Mouse (Mus musculus) MEL (cell line): ENCODE measurements around the gene Psma1. TPM values are rescaled to one million over a fixed set of nuclear protein-coding genes. Genes with fewer than 3 reads are reported as not detected.
A peak's percentile ranks its signal among the peaks of the same experiment; 100 is the strongest.

Source experiments
- DNase-seq: peaks from one replicate; pipeline ENCODE4 v3.0.0; 2011; ENCODE audit warnings: low read depth, low spot score
- H3K27ac ChIP-seq: 2 replicates; pipeline ENCODE4 v1.5.1; 2012; ENCODE audit warnings: low read depth, mild to moderate bottlenecking, control low read depth, low read length, moderate library complexity; ENCODE audit not compliant: control insufficient read depth
- H3K27me3 ChIP-seq, 2 experiments: fragments of 150-350 bp in 1 of 2; sonication (generic) in 1 of 2; 2 replicates each; pipeline ENCODE4 v1.6.1; 2012; ENCODE audit warnings: low read length in 2 of 2, mild to moderate bottlenecking in 2 of 2, improper control_type of control experiment in 1 of 2, moderate library complexity in 1 of 2; ENCODE audit not compliant: insufficient read depth in 2 of 2, control insufficient read depth in 1 of 2
- H3K36me3 ChIP-seq, 2 experiments: 2 replicates each; pipeline ENCODE4 v1.6.1; 2012 to 2014; ENCODE audit warnings: low read length in 2 of 2, improper control_type of control experiment in 1 of 2, inconsistent platforms in 1 of 2, mild to moderate bottlenecking in 1 of 2; ENCODE audit not compliant: insufficient read depth in 2 of 2, control insufficient read depth in 1 of 2
- H3K4me1 ChIP-seq, 2 experiments: fragments of 150-350 bp in 1 of 2; sonication (generic) in 1 of 2; 2 replicates each; pipeline ENCODE4 v1.6.1; 2012; ENCODE audit warnings: low read length in 2 of 2, improper control_type of control experiment in 1 of 2, mild to moderate bottlenecking in 1 of 2; ENCODE audit not compliant: insufficient read depth in 2 of 2, control insufficient read depth in 1 of 2
- H3K4me3 ChIP-seq, 2 experiments: fragments of 150-350 bp in 1 of 2; sonication (generic) in 1 of 2; 2 replicates each; pipeline ENCODE4 v1.5.1; 2012; ENCODE audit warnings: low read depth in 2 of 2, low read length in 2 of 2, mild to moderate bottlenecking in 2 of 2, moderate library complexity in 2 of 2, control low read depth in 1 of 2, improper control_type of control experiment in 1 of 2; ENCODE audit not compliant: control insufficient read depth in 1 of 2, insufficient read depth in 1 of 2
- H3K79me2 ChIP-seq: 2 replicates; pipeline ENCODE4 v1.6.1; 2012; ENCODE audit warnings: mild to moderate bottlenecking, low read length, moderate library complexity; ENCODE audit not compliant: control insufficient read depth, poor library complexity, insufficient read depth
- H3K9ac ChIP-seq: 2 replicates; pipeline ENCODE4 v1.6.1; 2012; ENCODE audit warnings: low read depth, mild to moderate bottlenecking, control low read depth, low read length, moderate library complexity; ENCODE audit not compliant: control insufficient read depth, poor library complexity, severe bottlenecking
- H3K9me3 ChIP-seq: fragments of 150-350 bp; sonication (generic); replicated peaks from 2 replicates; pipeline ENCODE4 v1.6.1; 2012; ENCODE audit warnings: mild to moderate bottlenecking, low read length, improper control_type of control experiment, moderate library complexity; ENCODE audit not compliant: insufficient read depth
- CHD2 ChIP-seq: IDR thresholded peaks from 2 replicates; pipeline ENCODE4 v1.6.1; 2011; ENCODE audit warnings: low read length, improper control_type of control experiment
- CTCF ChIP-seq, 3 experiments: IDR thresholded peaks in 2 of 3; conservative IDR thresholded peaks in 1 of 3; 2 replicates each; pipeline ENCODE4 v1.5.1; 2011 to 2012; ENCODE audit warnings: low read length in 3 of 3, low read depth in 2 of 3, mild to moderate bottlenecking in 2 of 3, improper control_type of control experiment in 1 of 3, inconsistent platforms in 1 of 3, mixed read lengths in 1 of 3, moderate library complexity in 1 of 3; ENCODE audit not compliant: control insufficient read depth in 1 of 3, insufficient read depth in 1 of 3, poor library complexity in 1 of 3, severe bottlenecking in 1 of 3
- ELF1 ChIP-seq: IDR thresholded peaks from 2 replicates; pipeline ENCODE4 v1.6.1; 2014; ENCODE audit warnings: low read depth, mild to moderate bottlenecking, inconsistent platforms, low read length, improper control_type of control experiment, moderate library complexity
- EP300 ChIP-seq, 2 experiments: IDR thresholded peaks; 2 replicates each; pipeline ENCODE4 v1.6.1; 2011; ENCODE audit warnings: improper control_type of control experiment in 2 of 2, low read length in 2 of 2, low read depth in 1 of 2, mild to moderate bottlenecking in 1 of 2
- GABPA ChIP-seq: IDR thresholded peaks from 2 replicates; pipeline ENCODE4 v1.6.1; 2012; ENCODE audit warnings: low read depth, mild to moderate bottlenecking, inconsistent platforms, low read length, improper control_type of control experiment, moderate library complexity
- HCFC1 ChIP-seq: IDR thresholded peaks from 2 replicates; pipeline ENCODE4 v1.6.1; 2012; ENCODE audit warnings: low read depth, mild to moderate bottlenecking, inconsistent platforms, low read length, improper control_type of control experiment, moderate library complexity
- KAT2A ChIP-seq: conservative IDR thresholded peaks from 2 replicates; pipeline ENCODE4 v1.6.1; 2012; ENCODE audit warnings: low read depth, low read length, improper control_type of control experiment, inconsistent platforms
- NELFE ChIP-seq: IDR thresholded peaks from 2 replicates; pipeline ENCODE4 v1.6.1; 2011; ENCODE audit warnings: low read depth, low read length, improper control_type of control experiment
- NRF1 ChIP-seq: IDR thresholded peaks from 2 replicates; pipeline ENCODE4 v1.6.1; 2014; ENCODE audit warnings: low read depth, mild to moderate bottlenecking, inconsistent platforms, low read length, improper control_type of control experiment, moderate library complexity; ENCODE audit not compliant: poor library complexity, insufficient read depth, severe bottlenecking
- POLR2A ChIP-seq, 2 experiments: IDR thresholded peaks; 2 replicates each; pipeline ENCODE4 v1.6.1; 2011 to 2012; ENCODE audit warnings: low read length in 2 of 2, mild to moderate bottlenecking in 2 of 2, control low read depth in 1 of 2, improper control_type of control experiment in 1 of 2, low read depth in 1 of 2, moderate library complexity in 1 of 2; ENCODE audit not compliant: control insufficient read depth in 1 of 2, insufficient read depth in 1 of 2, poor library complexity in 1 of 2
- POLR2AphosphoS2 ChIP-seq: IDR thresholded peaks from 2 replicates; pipeline ENCODE4 v1.6.1; 2011; ENCODE audit warnings: low read length, improper control_type of control experiment
- POLR2AphosphoS5 ChIP-seq: IDR thresholded peaks from 2 replicates; pipeline ENCODE4 v1.6.1; 2012; ENCODE audit warnings: low read depth, borderline replicate concordance, mild to moderate bottlenecking, inconsistent platforms, low read length, moderate library complexity, mixed read lengths
- RAD21 ChIP-seq: IDR thresholded peaks from 2 replicates; pipeline ENCODE4 v1.6.1; 2011; ENCODE audit warnings: mild to moderate bottlenecking, low read depth, low read length, improper control_type of control experiment
- SIN3A ChIP-seq: IDR thresholded peaks from 2 replicates; pipeline ENCODE4 v1.6.1; 2012; ENCODE audit warnings: low read length, improper control_type of control experiment, inconsistent platforms
- SMC3 ChIP-seq: IDR thresholded peaks from 2 replicates; pipeline ENCODE4 v1.6.1; 2011; ENCODE audit warnings: low read depth, low read length, improper control_type of control experiment
- TAL1 ChIP-seq: IDR thresholded peaks from 2 replicates; pipeline ENCODE4 v1.6.1; 2012; ENCODE audit warnings: mild to moderate bottlenecking, inconsistent platforms, low read length, moderate library complexity, mixed read lengths
- USF1 ChIP-seq: IDR thresholded peaks from 2 replicates; pipeline ENCODE4 v1.6.1; 2014; ENCODE audit warnings: low read depth, mild to moderate bottlenecking, inconsistent platforms, low read length, improper control_type of control experiment, moderate library complexity
- ZC3H11A ChIP-seq: IDR thresholded peaks from 2 replicates; pipeline ENCODE4 v1.6.1; 2012; ENCODE audit warnings: low read depth, mild to moderate bottlenecking, inconsistent platforms, low read length, improper control_type of control experiment
- ZMIZ1 ChIP-seq: IDR thresholded peaks from 2 replicates; pipeline ENCODE4 v1.6.1; 2012; ENCODE audit warnings: low read depth, mild to moderate bottlenecking, inconsistent platforms, low read length, improper control_type of control experiment, moderate library complexity
- ZNF384 ChIP-seq: IDR thresholded peaks from 2 replicates; pipeline ENCODE4 v1.6.1; 2012; ENCODE audit warnings: low read depth, mild to moderate bottlenecking, inconsistent platforms, low read length, improper control_type of control experiment
- polyA plus RNA-seq, 2 experiments: library from polyadenylated mRNA; stranded (reverse) in 1 of 2; unstranded in 1 of 2; fragments of >175 nt in 1 of 2; fragments of >200 nt in 1 of 2; gene quantifications; 2 replicates each; pipeline versions ENCODE4 v1.2.1 to v1.2.4; 2012; ENCODE audit warnings: low replicate concordance in 2 of 2, low read depth in 1 of 2; ENCODE audit not compliant: insufficient read length in 2 of 2, insufficient read depth in 1 of 2, missing spikeins in 1 of 2
- total RNA-seq: library from RNA; depleted of rRNA; stranded (reverse); fragments of 300-350 nt; gene quantifications from 2 replicates; pipeline ENCODE4 v1.2.3, GENCODE M21; 2012

The Psma1 gene
- total and polyA plus RNA-seq, 3 experiments = 282 to 324 TPM; not detected in 1

GRCm38 (mm10) chr7:114283006-114283405 lies 7.1 kb upstream of the Psma1 start:
- H3K9ac ChIP-seq = peak overlapping the region; percentile 46
- DNase-seq = peak; percentile 85
- peaks cover 0 to 8% of the 10 kb centered on the region in 2 experiments; a peak in 1 of 4 replicates for H3K4me1 ChIP-seq
- TF ChIP-seq CHD2 = no peak
- TF ChIP-seq HCFC1 = peak; percentile 61; the same call in 1 of the 2 replicates
- no peak for TF ChIP-seq TAL1
- no peak for TF ChIP-seq SMC3
- TF ChIP-seq ELF1 = peak; percentile 91
- TF ChIP-seq NELFE = peak; percentile 58
- TF ChIP-seq POLR2A (IDR thresholded peaks at IDR 0.05; ENCODE audit: control insufficient read depth in 1 of 2, insufficient read depth in 1 of 2, low read depth in 1 of 2, low read length in 2 of 2, poor library complexity in 1 of 2) = peak in 1 of 2 experiments; percentile 71; a peak in 2 of 4 replicates
- peak; percentile 57; the same call in 1 of the 2 replicates for TF ChIP-seq POLR2AphosphoS2
- TF ChIP-seq, all 39 proteins: peak for 5
- Histone ChIP-seq H3K27me3 (no peaks in the 10 kb centered on the region), H3K27ac (peak overlapping the region; percentile 43), H3K36me3 (peaks cover 0 to 4% of the 10 kb centered on the region in 2 experiments; a peak in 1 of 4 replicates), H3K9me3 (no peaks in the 10 kb centered on the region), H3K79me2 (no peaks in the 10 kb centered on the region), H3K4me3 (peak overlapping the region; percentile 30 to 77)

- Histone ChIP-seq H3K9me3 (no peaks in the 10 kb centered on the region), H3K27me3 (no peaks in the 10 kb centered on the region), H3K9ac (peak overlapping the region; percentile 5; the same call in 1 of the 2 replicates), H3K27ac (no peak overlapping the region), H3K4me3 (no peak overlapping the region), H3K4me1 (peaks cover 0 to 8% of the 10 kb centered on the region in 2 experiments; a peak in 1 of 4 replicates), H3K79me2 (no peaks in the 10 kb centered on the region), H3K36me3 (peaks cover 0 to 7% of the 10 kb centered on the region in 2 experiments; a peak in 2 of 4 replicates)
- TF ChIP-seq CHD2 (no peak), ZNF384 (peak; percentile 85), POLR2AphosphoS5 (no peak), POLR2AphosphoS2 (no peak), KAT2A (no peak), RAD21 (peak; percentile 74), SIN3A (0 out of 2 replicates have a peak, but pooled peaks have one; percentile 48), CTCF (IDR thresholded peaks at IDR 0.05 in 2 of 3, conservative IDR thresholded peaks at IDR 0.05 in 1 of 3; ENCODE audit: control insufficient read depth in 1 of 3, insufficient read depth in 1 of 3, low read depth in 2 of 3, low read length in 3 of 3, poor library complexity in 1 of 3, severe bottlenecking in 1 of 3) (peak; percentile 55 to 99 (median 81)), USF1 (no peak), SMC3 (peak; percentile 82), NRF1 (no peak), ELF1 (no peak), EP300 (IDR thresholded peaks at IDR 0.05; ENCODE audit: low read depth in 1 of 2, low read length in 2 of 2) (no peak), ZC3H11A (peak; percentile 68), GABPA (no peak), HCFC1 (no peak), ZMIZ1 (no peak)
- DNase-seq = peak; percentile 87
Measured at GRCm38 (mm10) chr7:114281671-114282070, 5.8 kb upstream of the Psma1 start.
